Mouse (Mus musculus) midbrain, embryonic 14.5 days (tissue): ENCODE results near the gene Adpgk. TPM values are rescaled to one million over a fixed set of nuclear protein-coding genes. Genes with fewer than 3 reads are reported as not detected.

Experiments
- ATAC-seq: fragments of 200-750 bp; cut with Nextera tagmentation; 2 replicates; pipeline ENCODE4 v1.8.0; 2017; ENCODE audit warnings: moderate number of reproducible peaks, moderate library complexity; ENCODE audit not compliant: low FRiP score, low TSS enrichment
- DNase-seq: peaks from one replicate; pipeline ENCODE4 v3.0.0-alpha.2; 2015
- H3K27ac ChIP-seq: fragments of 300-500 bp; sonication (generic); replicated peaks from 2 replicates; pipeline ENCODE4 v1.5.1; 2014; ENCODE audit warnings: mild to moderate bottlenecking, low read depth, low read length, moderate library complexity
- H3K27me3 ChIP-seq: fragments of 300-500 bp; sonication (generic); 2 replicates; pipeline ENCODE4 v1.6.1; 2014; ENCODE audit warnings: low read length, control low read depth, mixed read lengths; ENCODE audit not compliant: control insufficient read depth, insufficient read depth
- H3K36me3 ChIP-seq: fragments of 300-500 bp; sonication (generic); 2 replicates; pipeline ENCODE4 v1.6.1; 2014; ENCODE audit warnings: low read length, control low read depth; ENCODE audit not compliant: control insufficient read depth, insufficient read depth
- H3K4me1 ChIP-seq: fragments of 300-500 bp; sonication (generic); 2 replicates; pipeline ENCODE4 v1.6.1; 2014; ENCODE audit warnings: mild to moderate bottlenecking, antibody characterized with exemption, low read length, control low read depth; ENCODE audit not compliant: control insufficient read depth, insufficient read depth
- H3K4me2 ChIP-seq: fragments of 300-500 bp; sonication (generic); 2 replicates; pipeline ENCODE4 v1.6.1; 2014; ENCODE audit warnings: mild to moderate bottlenecking, low read length, moderate library complexity
- H3K4me3 ChIP-seq: fragments of 300-500 bp; sonication (generic); replicated peaks from 2 replicates; pipeline ENCODE4 v1.5.1; 2014; ENCODE audit warnings: low read depth, low read length
- H3K9ac ChIP-seq: fragments of 300-500 bp; sonication (generic); replicated peaks from 2 replicates; pipeline ENCODE4 v1.6.1; 2014; ENCODE audit warnings: mild to moderate bottlenecking, low read length, moderate library complexity
- H3K9me3 ChIP-seq: fragments of 300-500 bp; sonication (generic); 2 replicates; pipeline ENCODE4 v1.6.1; 2016; ENCODE audit warnings: low read length, control low read depth, mixed read lengths; ENCODE audit not compliant: control insufficient read depth
- WGBS: fragments of 180-500 bp; shearing (Covaris S2); extraction: QIAGEN DNeasy Blood & Tissue Kit; methylation state at CpG from one replicate; pipeline ENCODE4 v1.1.7; 2014; 5-methylcytosine and 5-hydroxymethylcytosine counted together
- polyA plus RNA-seq: library from polyadenylated mRNA; unstranded; fragments of >200 nt; fragmentation: Nextera tagmentation; extraction: Ambion mirVana; gene quantifications from 2 replicates; pipeline ENCODE4 v1.2.1, GENCODE M21; 2014

Gene Adpgk
- 19.2 and 24.0 TPM in 2 replicates for polyA plus RNA-seq

DNA sequence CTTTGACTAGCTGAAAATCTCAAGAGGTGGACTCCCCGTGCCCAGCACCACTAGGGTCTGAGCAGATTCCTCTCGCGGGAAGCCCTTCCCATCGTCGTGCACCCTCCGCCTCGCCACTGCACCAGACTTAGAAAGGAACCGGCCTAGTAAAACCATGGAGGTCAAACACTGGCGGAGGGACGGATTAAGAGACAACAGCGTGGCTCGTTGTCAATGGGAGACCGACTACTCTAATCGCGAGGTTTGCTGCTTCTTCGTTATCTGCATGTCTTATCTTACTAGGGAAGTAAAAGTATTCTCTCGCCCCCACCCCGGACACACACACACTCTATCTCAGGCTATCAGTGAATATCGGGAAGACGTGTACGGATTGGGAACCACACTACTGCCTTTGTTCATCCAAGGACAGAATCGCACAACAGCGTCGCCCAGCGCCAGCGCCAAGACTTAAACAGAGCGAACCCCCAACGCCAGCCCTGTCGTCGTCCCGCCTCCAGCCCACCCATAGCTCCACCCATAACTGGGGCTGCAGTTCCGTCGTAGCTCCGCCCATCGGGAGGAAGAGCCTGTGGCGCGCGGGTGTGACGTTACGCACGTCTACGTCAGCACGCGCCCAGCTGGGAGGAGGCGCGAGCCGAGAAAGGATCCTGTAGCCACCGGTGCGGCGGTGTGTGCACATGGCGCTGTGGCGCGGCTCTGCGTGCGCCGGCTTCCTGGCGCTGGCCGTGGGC lies at the start of gene Adpgk:
TSS of gene Adpgk (plus strand) at position 602 of the 731 bp plus-strand sequence.
- Histone ChIP-seq H3K9me3 (no peaks in the 10 kb centered on the region), H3K36me3 (no peaks in the 10 kb centered on the region), H3K4me2 (peak within 1 kb of the TSS; percentile 57), H3K4me1 (peaks cover 15% of the 10 kb centered on the region), H3K9ac (peak within 1 kb of the TSS; percentile 81), H3K27me3 (no peaks in the 10 kb centered on the region), H3K27ac (peak within 1 kb of the TSS; percentile 96), H3K4me3 (peak within 1 kb of the TSS; percentile 76)
- DNase-seq (peak; percentile 100), ATAC-seq (peak; percentile 98)
- WGBS, result under 1% methylated on average over 58 of the region's 58 CpGs

DNA sequence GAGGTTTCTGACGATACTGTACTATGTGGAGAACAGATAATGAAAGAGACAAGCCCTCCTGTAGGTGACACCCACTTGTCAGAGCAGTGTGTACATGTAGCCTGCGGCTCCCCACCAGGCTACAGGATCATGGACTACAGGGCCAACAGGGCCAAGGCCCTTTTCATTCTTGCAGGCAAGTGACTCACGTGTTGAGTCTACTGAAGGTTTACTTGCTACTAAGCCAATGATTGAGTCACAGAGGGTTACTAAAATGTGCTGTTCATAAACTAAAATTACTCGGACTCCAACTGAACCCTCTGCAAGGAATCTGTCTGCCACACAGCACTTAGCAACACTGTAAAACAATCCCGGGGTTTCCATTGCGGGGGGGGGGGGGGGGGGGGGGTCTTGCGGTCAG lies 46.2 kb upstream of the Adpgk start:
- no peak overlapping the region for H3K4me2 ChIP-seq
- no peaks in the 10 kb centered on the region for H3K27me3 ChIP-seq
- WGBS, result 63% methylated on average over 7 of the region's 7 CpGs
- H3K4me3 ChIP-seq, result no peak overlapping the region
- H3K4me1 ChIP-seq, result 0 out of 2 replicates have a peak, but pooled peaks cover 4% of the 10 kb centered on the region
- no peak for DNase-seq
- no peak overlapping the region for H3K27ac ChIP-seq
- H3K36me3 ChIP-seq, result no peaks in the 10 kb centered on the region
- ATAC-seq, result no peak
- H3K9ac ChIP-seq, result no peak overlapping the region
- no peaks in the 10 kb centered on the region for H3K9me3 ChIP-seq

DNA sequence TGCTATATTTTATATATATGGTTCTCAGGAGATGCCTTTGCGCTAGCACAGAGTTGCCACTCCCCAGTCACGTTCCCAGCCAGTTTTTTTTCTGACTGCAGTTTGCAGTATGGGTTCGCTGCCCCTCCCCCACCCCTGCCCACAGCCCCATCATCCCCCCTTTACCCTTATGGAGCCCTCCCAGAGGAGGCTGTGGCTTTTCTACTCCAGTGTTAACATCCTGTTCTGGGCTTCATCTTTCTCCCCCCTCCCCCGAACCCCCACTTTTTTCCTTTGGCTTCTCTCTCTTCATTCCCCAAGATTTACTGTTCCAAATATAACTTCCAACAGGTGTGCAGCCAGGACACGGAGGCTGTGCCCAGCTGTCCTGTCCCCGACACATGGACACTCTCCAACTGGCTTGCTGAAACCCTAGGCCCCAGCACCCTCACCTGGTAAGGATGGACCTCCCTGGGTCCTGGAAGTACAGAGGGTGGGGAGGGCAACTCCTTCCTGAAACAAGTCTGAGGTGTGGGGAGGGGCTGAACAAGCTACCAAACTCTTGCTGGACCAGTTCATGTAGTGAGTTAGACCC lies 44.8 kb upstream of the Adpgk start:
- ATAC-seq, result no peak

DNA sequence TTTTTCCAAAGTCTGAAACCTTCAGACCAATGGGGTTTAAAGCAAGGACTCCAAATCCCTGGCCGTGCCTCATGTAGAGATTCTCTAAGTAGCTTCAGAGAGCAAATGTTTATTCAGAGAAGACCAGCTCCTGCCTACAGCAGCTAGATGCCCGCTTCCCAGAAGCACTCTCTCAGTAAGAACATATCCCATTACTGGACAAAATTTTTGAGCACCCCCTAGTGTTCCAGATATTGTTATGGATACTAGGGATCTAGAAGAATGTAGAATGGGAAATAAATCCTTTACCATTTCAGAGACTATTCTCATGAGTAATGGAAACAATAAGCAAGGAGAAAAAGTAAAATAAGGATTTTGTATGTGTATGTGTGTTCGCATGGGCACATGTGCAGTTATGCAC lies 42.0 kb upstream of the Adpgk start:
- no peaks in the 10 kb centered on the region for H3K27me3 ChIP-seq
- 77% methylated on average over 3 of the region's 3 CpGs for WGBS
- no peak overlapping the region for H3K4me2 ChIP-seq

More for the DNA sequence above, 44.8 kb upstream of the Adpgk start:
- no peaks in the 10 kb centered on the region for H3K27me3 ChIP-seq
- H3K4me3 ChIP-seq, result no peak overlapping the region
- H3K9ac ChIP-seq, result no peak overlapping the region
- H3K4me2 ChIP-seq, result no peak overlapping the region
- 0 out of 2 replicates have a peak, but pooled peaks cover 4% of the 10 kb centered on the region for H3K4me1 ChIP-seq
- H3K9me3 ChIP-seq, result no peaks in the 10 kb centered on the region
- H3K27ac ChIP-seq, result no peak overlapping the region
- DNase-seq, result no peak
- no peaks in the 10 kb centered on the region for H3K36me3 ChIP-seq
- WGBS, result 52% methylated on average over 6 of the region's 6 CpGs

DNA sequence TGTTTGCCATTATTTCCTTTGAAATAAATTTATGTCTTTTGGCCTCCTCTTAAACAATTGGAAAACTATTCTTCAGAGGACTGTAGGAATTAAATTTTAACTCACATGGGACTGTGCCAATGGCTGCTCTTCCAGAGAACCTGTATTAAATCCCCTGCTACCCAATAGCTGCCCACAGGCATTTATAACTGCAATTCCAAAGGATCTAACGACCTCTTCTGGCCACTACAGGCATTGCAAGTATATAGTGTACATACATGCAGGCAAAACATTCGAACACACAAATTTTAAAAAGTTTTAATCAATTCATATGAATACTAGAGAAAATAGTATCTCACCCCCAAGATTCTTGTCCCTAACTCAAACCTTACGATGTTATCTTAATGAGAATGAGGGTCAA lies 41.1 kb upstream of the Adpgk start:
- ATAC-seq (no peak), DNase-seq (no peak)
- Histone ChIP-seq H3K27me3 (no peaks in the 10 kb centered on the region), H3K9ac (no peak overlapping the region), H3K4me3 (no peak overlapping the region), H3K27ac (no peak overlapping the region), H3K4me1 (0 out of 2 replicates have a peak, but pooled peaks cover 4% of the 10 kb centered on the region), H3K9me3 (no peaks in the 10 kb centered on the region), H3K36me3 (no peaks in the 10 kb centered on the region), H3K4me2 (no peak overlapping the region)
- 56% methylated on average over 3 of the region's 3 CpGs for WGBS

More for the DNA sequence above, 42.0 kb upstream of the Adpgk start:
- H3K27ac ChIP-seq, result no peak overlapping the region
- H3K9me3 ChIP-seq, result no peaks in the 10 kb centered on the region
- peak; percentile 49 for DNase-seq
- H3K4me3 ChIP-seq, result no peak overlapping the region
- no peak overlapping the region for H3K9ac ChIP-seq
- 0 out of 2 replicates have a peak, but pooled peaks cover 4% of the 10 kb centered on the region for H3K4me1 ChIP-seq
- ATAC-seq, result no peak
- no peaks in the 10 kb centered on the region for H3K36me3 ChIP-seq

DNA sequence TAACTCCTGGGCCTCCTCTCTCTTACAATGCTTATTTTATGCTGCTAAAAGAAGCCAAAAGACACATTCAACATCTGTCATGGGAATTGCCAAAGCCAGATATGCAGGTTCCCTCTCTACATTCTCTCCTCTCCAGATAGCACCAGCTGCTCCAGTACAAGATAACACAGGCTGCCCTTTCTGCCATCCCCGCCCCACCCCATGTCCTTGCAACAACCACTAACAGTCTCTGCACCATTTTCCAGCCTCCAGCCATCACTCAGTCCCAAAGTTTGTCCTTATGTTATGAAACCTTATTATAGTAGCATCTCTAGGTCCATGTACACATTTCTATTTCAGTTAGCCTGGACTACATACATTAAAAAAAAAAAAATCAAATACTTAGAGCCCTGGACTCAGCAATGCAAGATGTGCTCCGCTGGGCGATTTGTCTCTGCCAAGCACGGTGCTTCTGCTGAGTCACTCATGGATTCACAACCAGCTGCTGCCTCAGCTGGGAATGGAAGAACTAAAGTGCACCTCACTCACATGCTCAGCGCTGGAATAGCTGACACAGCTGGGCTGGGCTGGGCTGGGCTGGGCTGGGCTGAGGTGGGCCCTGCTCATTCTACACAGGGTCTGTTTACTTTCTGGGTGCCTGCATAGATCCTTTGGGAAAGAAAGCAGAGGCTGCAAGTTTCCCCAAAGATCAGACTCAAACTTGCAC lies 36.5 kb upstream of the Adpgk start:
- no peak for DNase-seq
- H3K4me2 ChIP-seq, result no peak overlapping the region
- H3K27ac ChIP-seq, result no peak overlapping the region
- ATAC-seq, result no peak
- H3K4me1 ChIP-seq, result no peaks in the 10 kb centered on the region
- no peaks in the 10 kb centered on the region for H3K27me3 ChIP-seq
- no peak overlapping the region for H3K4me3 ChIP-seq
- H3K9me3 ChIP-seq, result no peaks in the 10 kb centered on the region
- H3K36me3 ChIP-seq, result no peaks in the 10 kb centered on the region
- 74% methylated on average over 5 of the region's 5 CpGs for WGBS
- no peak overlapping the region for H3K9ac ChIP-seq

DNA sequence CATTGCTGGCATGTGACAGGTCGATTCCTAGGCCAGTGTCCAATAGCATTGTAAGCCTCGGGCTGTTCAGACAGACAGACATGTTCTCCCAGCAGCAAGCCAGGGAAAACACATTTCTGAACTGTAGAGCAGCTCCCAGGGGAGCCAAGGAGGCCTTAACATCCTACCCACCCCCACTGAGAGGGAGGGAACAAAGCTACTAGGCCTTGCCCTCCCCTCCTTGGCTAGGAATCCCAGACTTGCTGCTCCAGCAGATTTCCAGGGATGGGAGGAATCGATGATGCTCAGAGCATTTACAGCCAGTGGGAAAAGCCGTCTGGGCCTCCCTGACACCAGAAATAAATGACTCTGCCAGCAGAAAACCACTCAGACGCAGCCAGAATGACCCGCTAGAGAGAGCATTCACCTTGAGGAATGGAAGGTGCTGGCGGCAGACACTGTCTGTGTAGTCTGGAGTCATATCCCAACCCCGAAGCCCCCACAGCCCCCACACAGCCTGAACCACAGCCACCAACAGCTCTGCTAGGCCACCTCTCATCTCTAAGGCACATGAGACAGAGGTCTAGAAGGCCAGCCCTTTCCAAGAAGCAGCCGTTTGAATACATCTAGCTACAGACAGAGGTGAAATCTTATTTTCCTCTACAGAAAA lies 31.4 kb upstream of the Adpgk start:
- ATAC-seq (no peak), DNase-seq (peak; percentile 40)
- H3K27ac ChIP-seq, result peak overlapping the region; percentile 55

DNA sequence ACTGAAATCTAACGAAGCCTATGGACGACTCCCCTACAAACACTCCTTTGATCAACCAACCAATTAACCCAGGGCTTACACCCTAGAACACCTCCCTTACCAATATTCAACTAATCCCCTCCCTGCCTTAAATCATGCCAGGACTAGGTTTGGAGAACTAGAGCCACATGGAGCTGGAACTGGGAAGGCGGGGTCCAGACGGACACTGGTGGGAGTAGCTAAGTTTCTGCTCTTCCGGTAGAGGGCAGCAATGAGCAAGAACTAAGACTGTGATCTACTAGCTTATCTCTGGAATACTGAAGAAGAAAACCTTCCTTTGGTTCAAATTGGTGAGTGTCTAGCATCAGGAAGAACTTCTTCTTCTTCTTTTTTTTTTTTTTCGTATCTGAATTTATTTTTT lies 25.0 kb upstream of the Adpgk start:
- Histone ChIP-seq H3K36me3 (no peaks in the 10 kb centered on the region), H3K9me3 (no peaks in the 10 kb centered on the region), H3K27me3 (no peaks in the 10 kb centered on the region), H3K9ac (no peak overlapping the region), H3K27ac (no peak overlapping the region), H3K4me1 (0 out of 2 replicates have a peak, but pooled peaks cover 4% of the 10 kb centered on the region), H3K4me2 (no peak overlapping the region), H3K4me3 (no peak overlapping the region)
- ATAC-seq, result no peak
- 47% methylated on average over 6 of the region's 6 CpGs for WGBS
- no peak for DNase-seq

More for the DNA sequence above, 31.4 kb upstream of the Adpgk start:
- no peaks in the 10 kb centered on the region for H3K36me3 ChIP-seq
- H3K9me3 ChIP-seq, result no peaks in the 10 kb centered on the region
- no peak overlapping the region for H3K4me2 ChIP-seq
- H3K9ac ChIP-seq, result 0 out of 2 replicates have a peak overlapping the region, but pooled peaks have one; percentile 12
- H3K4me3 ChIP-seq, result no peak overlapping the region
- H3K27me3 ChIP-seq, result no peaks in the 10 kb centered on the region
- WGBS, result 59% methylated on average over 9 of the region's 9 CpGs
- 0 out of 2 replicates have a peak, but pooled peaks cover 3% of the 10 kb centered on the region for H3K4me1 ChIP-seq
